Mouse (Mus musculus) layer of hippocampus, adult 18-20 months (tissue): Measurements from ENCODE around the gene Vmn2r14. TPM values are rescaled to one million over a fixed set of nuclear protein-coding genes. Genes with fewer than 3 reads are reported as not detected.
"Not testable (repeated sequence)": the region's sequence is repeated elsewhere in the genome, so short reads cannot be mapped to it uniquely, and the experiment has no call there.

Source experiments
- DNase-seq, 2 experiments: peaks; one replicate each; pipeline ENCODE4 v3.0.0; 2022; ENCODE audit warnings: low spot score in 2 of 2
- long read RNA-seq: library from polyadenylated mRNA; stranded (forward); transcript quantifications from one replicate; pipeline ENCODE4 v2.0.0, GENCODE M21; 2021
- total RNA-seq, 2 experiments: library from RNA; stranded (reverse); gene quantifications; 2 replicates each; pipeline ENCODE4 v1.2.3; 2021

Gene Vmn2r14
- not detected for total RNA-seq
- long read RNA-seq: 0 reads

DNA sequence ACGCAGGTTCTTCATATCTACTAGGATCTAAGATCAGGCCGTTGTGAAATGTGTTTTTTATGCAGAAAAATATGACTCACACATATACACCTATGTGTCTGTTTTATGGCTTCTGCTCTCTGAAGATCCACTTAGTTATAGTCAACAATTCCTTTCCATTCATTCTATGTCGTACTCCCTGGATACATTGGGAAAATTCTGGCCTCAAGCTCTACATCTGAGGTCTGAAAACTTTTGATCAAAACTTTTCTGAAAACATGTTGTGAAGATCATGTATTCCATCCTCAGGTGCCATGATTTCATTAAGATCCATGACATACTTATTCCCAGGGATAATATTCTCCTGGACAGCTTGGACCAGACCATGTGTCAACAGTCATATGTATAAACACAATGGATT, at the start of gene Vmn2r14:
Vmn2r14 (minus strand) TSS at position 101 of the 400 bp plus-strand sequence.
- no peak for DNase-seq

DNA sequence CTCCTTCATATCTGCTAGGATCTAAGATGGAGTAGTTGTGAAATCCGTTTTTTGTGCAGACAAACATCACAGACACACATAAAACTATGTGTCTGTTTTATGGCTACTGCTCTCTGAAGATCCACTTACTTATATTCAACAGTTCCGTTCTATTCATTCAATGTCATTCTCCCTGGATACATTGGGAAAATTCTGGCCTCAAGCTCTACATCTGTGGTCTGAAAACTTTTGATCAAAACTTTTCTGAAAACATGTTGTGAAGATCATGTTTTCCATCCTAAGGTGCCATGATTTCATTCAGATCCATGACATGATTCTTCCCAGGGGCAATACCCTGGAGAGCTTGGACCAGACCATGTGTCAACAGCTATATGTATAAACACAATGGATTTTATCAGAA, 32.4 kb downstream of the Vmn2r14 start, which contains the start of gene Vmn2r13:
Vmn2r13 (minus strand) TSS at position 101 of the 400 bp plus-strand sequence.
- DNase-seq: not testable (repeated sequence)

DNA sequence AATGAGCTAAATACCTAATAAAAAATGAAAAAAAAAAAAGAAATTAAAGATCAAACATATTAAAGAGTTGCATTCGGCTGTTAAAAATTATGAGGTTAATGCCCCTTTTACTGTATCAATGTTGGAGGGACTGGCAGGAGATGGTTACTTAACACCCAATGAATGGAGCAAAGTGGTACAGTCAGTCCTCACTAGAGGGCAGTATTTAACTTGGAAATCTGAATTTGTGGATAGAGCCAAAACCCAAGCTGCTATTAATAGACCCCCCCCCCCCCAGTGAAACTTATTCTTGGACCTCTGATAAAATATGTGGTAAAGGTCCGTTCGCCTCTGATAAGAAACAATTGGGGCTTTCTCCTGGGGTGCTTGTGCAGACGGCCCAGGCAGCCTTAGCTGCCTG, 57.7 kb downstream of the Vmn2r14 start:
- not testable (repeated sequence) for DNase-seq

Other genes with a start within 250 kb of the Vmn2r14 start
- gene Vmn2r10, start 218.2 kb downstream of the Vmn2r14 start, total RNA-seq: not detected
- not detected for gene Vmn2r11, start 165.1 kb downstream of the Vmn2r14 start, total RNA-seq
- not detected for gene Vmn2r12, start 126.8 kb downstream of the Vmn2r14 start, total RNA-seq
- not detected for gene Vmn2r13, start 32.5 kb downstream of the Vmn2r14 start, total RNA-seq
- not detected for gene Vmn2r15, start 72.9 kb upstream of the Vmn2r14 start, total RNA-seq
- gene Vmn2r16, start 105.5 kb upstream of the Vmn2r14 start, total RNA-seq: not detected
- gene Vmn2r17, start 195.0 kb upstream of the Vmn2r14 start, total RNA-seq: not detected